Mouse (Mus musculus) left cerebral cortex, postnatal 4 days (tissue): ENCODE measurements around the gene Aars2. TPM values are rescaled to one million over a fixed set of nuclear protein-coding genes. Genes with fewer than 3 reads are reported as not detected.

Source experiments
- DNase-seq: peaks from one replicate; pipeline ENCODE4 v3.0.0-alpha.2; 2022
- intact Hi-C: fragments of 180-260 bp; cut with DNase I; formaldehyde crosslinking; loops from one replicate; pipeline ENCODE4 v1.15.1; 2025
- total RNA-seq, 2 experiments: library from RNA; stranded (reverse); gene quantifications; 2 replicates each; pipeline ENCODE4 v1.2.3; 2021

The Aars2 gene
- total RNA-seq, 2 experiments from 2014 or later = 24.2 to 26.2 TPM

GRCm38 (mm10) chr17:45499516-45499915 lies 7.1 kb upstream of the Aars2 start:
- DNase-seq = no peak
- intact Hi-C loops = no loop called here

- DNase-seq = no peak
- intact Hi-C loops = no loop called here
These were observed 5.7 kb upstream of the Aars2 start for GRCm38 (mm10) chr17:45500981-45501380.

- DNase-seq = no peak
- intact Hi-C loops = no loop called here
These were observed 4.3 kb upstream of the Aars2 start for GRCm38 (mm10) chr17:45502324-45502723.

- intact Hi-C loops = no loop called here
- DNase-seq = no peak
These were observed 3.2 kb upstream of the Aars2 start for GRCm38 (mm10) chr17:45503301-45503973.

- intact Hi-C loops = no loop called here
- no peak for DNase-seq
These were observed 638 bp upstream of the Aars2 start for GRCm38 (mm10) chr17:45505941-45506465.

- intact Hi-C loops = no loop called here
- DNase-seq = no peak
These were observed 4.2 kb downstream of the Aars2 start for GRCm38 (mm10) chr17:45510871-45511270.

GRCm38 (mm10) chr17:45511757-45512156 lies 5.1 kb downstream of the Aars2 start:
- intact Hi-C loops = no loop called here
- no peak for DNase-seq

- DNase-seq = no peak
- intact Hi-C loops = loop anchor here (5.0 kb wide), 1 partner anchor 37 kb away; no protein-coding TSS in a partner anchor
These were observed 8.6 kb downstream of the Aars2 start for GRCm38 (mm10) chr17:45515204-45515726.

- no peak for DNase-seq
- intact Hi-C loops = loop anchor here (5.0 kb wide), 1 partner anchor 36 kb away; no protein-coding TSS in a partner anchor
These were observed 9.2 kb downstream of the Aars2 start for GRCm38 (mm10) chr17:45515806-45516205.

- DNase-seq = peak; percentile 87
- intact Hi-C loops = loop anchor here (5.0 kb wide), 1 partner anchor 36 kb away; no protein-coding TSS in a partner anchor
These were observed 9.8 kb downstream of the Aars2 start for GRCm38 (mm10) chr17:45516488-45516887.

GRCm38 (mm10) chr17:45517135-45517534 lies 10.5 kb downstream of the Aars2 start:
- no peak for DNase-seq
- intact Hi-C loops = loop anchor here (5.0 kb wide), 1 partner anchor 35 kb away; no protein-coding TSS in a partner anchor

GRCm38 (mm10) chr17:45517549-45518215 lies 11.0 kb downstream of the Aars2 start:
- no peak for DNase-seq
- intact Hi-C loops = loop anchor here (5.0 kb wide), 1 partner anchor 35 kb away; no protein-coding TSS in a partner anchor

- intact Hi-C loops = loop anchor here (5.0 kb wide), 1 partner anchor 33 kb away; no protein-coding TSS in a partner anchor
- peak; percentile 90 for DNase-seq
These were observed 12.3 kb downstream of the Aars2 start for GRCm38 (mm10) chr17:45518766-45519475.

- intact Hi-C loops = no loop called here
These were observed 13.5 kb downstream of the Aars2 start for GRCm38 (mm10) chr17:45520136-45520535.

GRCm38 (mm10) chr17:45523263-45523662 lies 16.6 kb downstream of the Aars2 start, which contains the start of gene Tcte1:
TSS of gene Tcte1 (plus strand) at chr17:45523434.
- peak; percentile 73 for DNase-seq
- intact Hi-C loops = no loop called here

More at GRCm38 (mm10) chr17:45520136-45520535, 13.5 kb downstream of the Aars2 start:
- no peak for DNase-seq

GRCm38 (mm10) chr17:45524961-45525360 lies 18.3 kb downstream of the Aars2 start:
- intact Hi-C loops = no loop called here
- DNase-seq = peak; percentile 90

- DNase-seq = no peak
- intact Hi-C loops = no loop called here
These were observed 19.9 kb downstream of the Aars2 start for GRCm38 (mm10) chr17:45526571-45526970.

- peak; percentile 96 for DNase-seq
- intact Hi-C loops = no loop called here
These were observed 23.7 kb downstream of the Aars2 start for GRCm38 (mm10) chr17:45530346-45530782.

- intact Hi-C loops = no loop called here
- no peak for DNase-seq
These were observed 26.3 kb downstream of the Aars2 start for GRCm38 (mm10) chr17:45532896-45533295.

- intact Hi-C loops = no loop called here
- DNase-seq = no peak
These were observed 29.6 kb downstream of the Aars2 start for GRCm38 (mm10) chr17:45536264-45536663.

- intact Hi-C loops = no loop called here
- DNase-seq = no peak
These were observed 31.8 kb downstream of the Aars2 start for GRCm38 (mm10) chr17:45538394-45538793.
